Mouse (Mus musculus) NIH3T3 (cell line): ENCODE results near the gene Nelfb.

ENCODE experiments used
- DNase-seq: peaks from one replicate; pipeline ENCODE4 v3.0.0-alpha.2; 2012; ENCODE audit warnings: low read depth

Nelfb gene

DNA sequence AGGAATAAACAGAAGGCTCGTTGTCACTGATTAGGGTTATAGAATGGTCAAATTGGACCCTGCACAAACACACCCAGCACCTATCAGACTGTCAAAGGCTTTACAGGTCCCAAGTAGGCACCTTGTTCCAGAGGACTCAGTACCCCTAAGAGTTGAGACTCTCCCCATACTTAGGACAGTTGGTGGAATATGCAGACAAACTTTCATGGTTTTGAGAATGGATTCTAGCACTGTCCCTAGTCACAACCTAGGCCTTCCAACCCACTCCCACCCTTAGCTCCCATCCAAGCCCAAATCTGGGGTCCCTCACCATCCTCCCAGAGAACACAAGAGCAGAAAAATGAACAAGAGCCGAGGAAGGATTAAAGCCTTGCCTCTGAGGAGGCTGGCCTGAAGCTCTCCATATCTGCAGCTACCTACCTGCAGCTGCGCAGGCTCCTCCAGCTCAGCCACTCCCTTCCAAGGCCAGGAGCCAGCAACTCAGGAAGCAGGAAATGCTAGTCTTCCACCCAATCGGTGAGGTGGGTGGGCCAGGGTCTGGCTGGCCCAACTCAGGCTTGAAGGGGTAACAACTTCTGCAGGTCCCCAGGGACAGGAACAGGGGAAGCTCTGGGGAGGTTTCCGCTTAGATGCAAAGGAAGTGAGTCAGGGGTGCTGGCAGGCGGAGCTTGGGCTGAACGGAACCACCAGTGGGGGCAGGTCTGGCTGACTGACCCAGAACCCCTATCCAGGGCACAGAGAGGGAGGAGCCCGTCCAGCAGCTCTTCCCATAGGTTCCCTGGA lies 14.9 kb downstream of the Nelfb start, which contains the start of gene Tor4a:
Tor4a (minus strand) TSS at position 715 of the 783 bp plus-strand sequence.
- peak; percentile 87 for DNase-seq

DNA sequence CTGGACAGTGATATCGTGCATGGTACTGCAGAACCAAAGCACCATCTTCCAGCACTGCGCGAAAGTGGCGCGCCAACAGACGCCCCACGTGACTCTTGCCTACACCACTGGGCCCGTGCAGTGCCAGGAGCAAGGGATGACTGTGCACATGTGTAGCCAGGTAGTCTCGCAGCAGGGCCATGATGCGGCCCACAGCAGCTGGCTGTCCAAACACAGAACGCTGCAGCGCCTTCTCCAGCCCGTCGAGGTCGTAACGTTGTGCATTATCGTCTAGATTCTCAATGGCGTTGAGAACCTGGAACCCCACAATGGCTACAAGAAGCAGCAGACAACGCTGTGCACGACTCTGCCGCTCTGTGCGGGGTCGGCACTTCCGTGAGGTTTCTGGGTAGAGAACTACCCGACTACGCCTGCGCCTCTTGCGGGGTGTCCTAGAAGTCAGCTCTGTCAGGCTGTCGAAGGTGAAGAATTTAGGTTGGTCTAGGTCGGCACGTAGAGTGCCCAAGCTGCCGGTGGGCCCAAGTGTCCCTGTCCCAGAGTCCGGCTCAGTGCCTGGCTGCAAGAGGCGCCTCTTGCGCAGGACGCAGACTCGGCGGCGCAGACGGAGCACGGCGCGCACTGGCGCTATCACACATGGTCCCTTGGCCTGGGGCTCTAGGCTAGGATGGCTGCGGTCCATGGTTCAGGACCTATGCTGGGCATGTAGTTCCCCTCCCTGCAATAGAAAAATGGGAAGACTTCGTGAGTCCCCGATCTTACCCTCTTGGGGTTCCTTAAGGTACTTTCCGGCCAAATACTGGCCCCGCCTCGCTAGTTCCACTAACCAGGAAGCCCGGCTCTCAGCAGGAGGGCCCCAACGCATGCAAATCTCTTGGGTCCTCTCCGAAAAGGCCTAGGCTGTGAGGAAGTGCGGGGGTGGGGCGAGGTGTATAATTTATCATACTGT lies 15.8 kb downstream of the Nelfb start:
- DNase-seq = no peak

DNA sequence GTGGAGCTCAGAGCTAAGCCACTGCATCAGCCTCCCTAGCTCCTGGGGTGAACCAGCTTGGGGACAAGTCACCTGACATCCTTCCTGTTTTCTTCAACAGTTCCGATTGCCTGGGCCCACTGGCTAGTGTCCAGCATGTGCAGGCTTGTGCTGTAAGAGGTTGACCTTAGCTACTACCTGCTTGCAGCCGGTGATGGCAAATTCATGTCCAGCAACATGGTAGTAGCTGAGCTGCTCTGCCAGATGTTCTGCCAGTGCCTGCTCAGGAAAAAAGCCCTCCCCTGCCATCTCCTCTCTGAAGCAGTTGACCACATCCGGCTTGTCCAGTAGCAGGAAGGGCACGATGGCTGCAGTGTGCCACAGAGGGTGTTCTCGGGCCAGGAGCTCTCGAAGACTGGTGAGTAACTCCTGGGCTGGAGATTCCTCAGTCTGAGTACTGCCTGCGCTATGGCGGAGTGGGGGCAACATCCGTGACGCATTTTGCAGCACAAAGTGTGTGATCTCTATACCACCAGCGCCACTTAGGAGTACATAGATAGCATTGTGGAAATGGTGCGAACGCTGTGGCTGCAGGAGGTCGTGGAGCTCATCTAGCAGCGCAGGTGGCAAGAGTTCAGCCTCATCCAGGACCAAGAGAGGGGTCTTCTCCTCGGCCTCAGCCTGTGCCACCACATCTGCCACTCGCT lies 16.7 kb downstream of the Nelfb start:
- no peak for DNase-seq

DNA sequence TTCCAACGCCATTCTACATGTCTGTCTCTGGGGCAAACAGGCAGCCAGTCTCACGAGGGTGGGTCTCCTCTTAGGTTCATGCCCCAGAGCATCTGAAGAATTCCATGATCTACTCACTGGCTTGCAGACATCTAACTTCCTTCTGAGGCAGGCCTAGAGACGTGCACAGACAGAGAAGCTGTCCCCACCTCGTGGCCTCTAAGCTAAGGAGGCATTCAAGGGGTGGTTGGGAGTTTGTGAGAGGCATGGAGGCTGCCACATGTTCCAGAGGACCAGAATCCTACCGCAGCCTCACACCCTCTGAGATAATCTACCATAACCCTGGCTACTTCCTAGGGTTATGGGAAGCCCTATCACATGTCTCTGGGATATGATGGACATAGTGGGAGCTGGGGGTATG lies 17.3 kb downstream of the Nelfb start:
- DNase-seq = no peak

DNA sequence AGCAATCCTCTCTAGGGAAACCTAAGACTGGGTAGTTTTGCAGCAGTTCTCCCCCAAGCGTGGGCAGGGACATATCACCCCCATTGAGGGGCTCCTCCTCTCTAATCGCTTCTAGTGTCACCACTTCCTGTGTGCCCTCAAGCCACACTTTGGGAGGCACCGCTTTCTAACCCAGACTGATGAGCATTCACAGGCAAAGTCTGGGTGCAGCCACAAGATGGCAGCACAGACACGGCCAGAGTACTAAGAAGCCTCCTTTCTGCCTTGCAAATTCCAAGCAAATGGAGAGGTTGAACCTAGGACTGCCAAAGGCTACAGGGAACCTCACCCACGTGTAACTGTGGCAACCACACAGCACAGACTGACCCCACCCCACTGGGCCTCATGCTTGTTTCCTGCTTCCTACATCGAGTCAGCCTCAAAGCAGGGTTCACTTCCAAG lies 17.9 kb downstream of the Nelfb start:
- DNase-seq = peak; percentile 94

DNA sequence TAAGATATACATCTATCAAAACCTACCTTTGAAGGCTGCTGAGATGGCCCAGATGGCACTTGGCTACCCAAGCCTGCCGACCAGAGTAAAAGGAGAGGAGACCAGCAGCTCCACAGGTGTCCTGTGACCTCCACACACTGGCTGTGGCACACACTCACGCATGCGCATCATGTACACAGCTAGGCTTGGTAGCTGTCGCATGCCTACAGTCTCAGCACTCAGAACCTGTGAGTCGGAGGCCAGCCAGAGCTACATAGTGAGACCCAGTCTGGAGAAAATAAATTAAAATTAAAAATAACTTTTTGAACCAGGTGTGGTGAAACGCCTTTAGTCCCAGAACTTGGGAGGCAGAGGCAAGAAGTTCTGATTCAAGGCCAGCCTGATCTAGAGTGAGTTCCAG lies 23.4 kb downstream of the Nelfb start:
- no peak for DNase-seq

DNA sequence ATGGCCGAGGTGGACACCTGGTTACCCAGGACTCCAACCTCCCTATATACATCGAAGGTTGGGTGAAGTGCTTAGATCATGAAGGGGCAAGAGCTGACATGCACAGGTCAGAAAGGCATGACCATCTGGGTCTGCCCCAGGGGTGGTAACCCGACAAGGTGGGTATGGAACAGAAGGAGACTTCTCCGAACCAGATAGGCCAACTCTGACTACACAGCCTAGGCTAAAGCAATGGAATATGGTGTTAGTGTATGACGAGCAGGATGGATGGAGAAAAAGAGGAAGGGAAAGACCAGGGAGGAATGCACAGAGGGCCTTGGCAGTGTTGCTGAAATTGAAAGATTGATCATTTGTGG lies 24.7 kb downstream of the Nelfb start:
- DNase-seq = no peak

DNA sequence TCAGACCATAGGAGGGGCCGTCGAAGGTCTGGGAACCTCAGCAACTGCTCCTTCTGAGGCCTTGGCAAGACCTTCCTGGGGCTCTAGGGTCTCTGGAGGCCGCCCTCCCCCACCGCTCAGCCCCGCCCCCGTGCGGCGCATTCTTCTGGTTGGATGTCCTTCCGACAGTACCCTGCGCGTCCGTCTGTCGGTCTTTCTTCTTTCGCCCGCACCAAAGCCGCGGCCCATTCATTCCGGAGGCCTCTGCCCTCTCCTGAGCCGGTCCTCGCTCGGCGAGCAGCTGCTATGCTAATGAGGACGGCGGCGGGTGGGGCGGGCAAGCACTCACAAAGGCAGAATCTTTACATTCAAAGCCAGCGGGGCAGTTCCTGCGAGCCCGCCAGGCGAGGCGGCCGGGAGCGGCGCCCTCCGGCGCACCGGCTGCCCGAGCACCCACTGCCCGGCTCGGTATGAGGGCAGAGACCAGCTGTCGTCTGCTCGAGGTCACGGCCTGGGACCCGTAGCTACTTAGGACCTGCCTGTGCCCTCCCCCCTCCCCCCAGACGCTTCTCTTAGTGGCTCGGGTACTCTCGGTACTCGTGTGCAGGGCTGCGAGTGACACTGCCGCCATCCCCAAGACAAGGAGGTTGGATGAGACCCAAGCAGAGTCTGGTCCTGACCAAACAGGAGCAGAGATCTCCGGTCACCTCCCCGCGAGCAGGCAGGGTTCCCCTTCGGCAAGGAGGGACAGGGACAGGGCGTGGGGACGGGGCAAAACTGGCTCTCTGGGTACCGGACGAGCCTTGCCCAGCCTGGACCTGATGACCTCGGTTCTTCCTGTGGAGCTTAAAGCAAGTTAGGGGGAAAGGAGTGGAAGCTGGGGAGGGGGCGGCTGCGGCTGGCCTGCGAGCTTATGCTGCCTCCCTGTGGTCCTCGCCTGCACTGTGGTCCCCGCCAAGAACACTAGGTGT lies 25.4 kb downstream of the Nelfb start:
- no peak for DNase-seq

DNA sequence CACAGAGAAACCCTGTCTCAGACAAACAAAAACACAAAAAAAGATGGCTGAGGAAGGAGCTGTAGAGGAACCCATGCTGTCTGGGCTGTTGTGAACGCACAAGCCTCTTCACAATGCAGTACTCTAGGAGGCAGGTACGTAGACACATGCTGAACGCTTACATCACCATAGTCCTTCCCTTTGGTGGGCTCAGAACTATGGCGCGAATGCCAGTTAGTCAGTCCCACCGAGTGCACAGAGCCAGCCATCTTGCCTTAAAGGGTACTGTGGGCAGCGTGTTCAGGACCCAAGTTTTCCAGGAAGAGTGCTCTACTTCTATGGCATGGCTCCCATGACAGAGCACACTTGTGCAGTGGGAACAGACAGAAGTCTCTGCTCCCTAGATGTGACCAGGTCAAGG lies 26.8 kb downstream of the Nelfb start:
- no peak for DNase-seq

DNA sequence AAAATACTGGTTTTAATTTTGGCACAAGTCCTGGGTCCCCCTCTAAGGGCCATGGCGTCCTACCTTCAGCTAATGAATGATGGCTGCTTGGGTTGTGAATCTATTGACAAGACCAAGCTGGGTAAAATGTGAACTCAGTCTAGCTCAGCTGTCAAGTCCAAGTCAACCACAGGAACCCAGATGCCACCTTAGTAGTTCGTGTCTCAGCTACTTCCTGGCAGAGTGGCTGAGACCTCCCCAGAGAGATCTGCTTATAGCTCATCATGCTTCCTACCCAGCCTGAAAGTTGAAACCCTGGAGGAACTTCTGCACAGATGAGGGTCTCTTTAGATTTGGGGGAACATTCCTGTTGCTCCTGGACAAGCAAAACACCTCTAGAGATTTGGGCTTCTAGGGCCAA lies 28.0 kb downstream of the Nelfb start:
- DNase-seq = no peak

DNA sequence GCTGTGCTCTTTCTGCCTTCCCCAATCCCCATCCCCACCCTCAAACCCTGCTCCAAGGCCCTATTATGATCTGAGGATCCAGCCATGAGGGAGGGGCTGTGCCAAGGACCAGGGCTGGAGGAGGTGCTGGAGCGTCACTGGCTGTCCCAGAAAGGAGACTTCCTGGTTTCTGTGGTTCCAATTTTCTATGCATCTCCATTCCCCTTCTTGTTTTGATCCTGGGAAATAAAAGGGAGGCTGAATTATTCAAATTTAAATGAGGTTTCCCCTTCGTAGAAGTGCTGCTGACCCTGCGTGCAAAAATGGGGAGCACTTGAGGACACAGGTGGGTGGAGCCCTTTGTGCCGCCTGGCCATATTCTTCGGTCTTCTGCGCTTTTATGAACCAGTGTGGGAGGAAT lies 28.6 kb downstream of the Nelfb start:
- no peak for DNase-seq

DNA sequence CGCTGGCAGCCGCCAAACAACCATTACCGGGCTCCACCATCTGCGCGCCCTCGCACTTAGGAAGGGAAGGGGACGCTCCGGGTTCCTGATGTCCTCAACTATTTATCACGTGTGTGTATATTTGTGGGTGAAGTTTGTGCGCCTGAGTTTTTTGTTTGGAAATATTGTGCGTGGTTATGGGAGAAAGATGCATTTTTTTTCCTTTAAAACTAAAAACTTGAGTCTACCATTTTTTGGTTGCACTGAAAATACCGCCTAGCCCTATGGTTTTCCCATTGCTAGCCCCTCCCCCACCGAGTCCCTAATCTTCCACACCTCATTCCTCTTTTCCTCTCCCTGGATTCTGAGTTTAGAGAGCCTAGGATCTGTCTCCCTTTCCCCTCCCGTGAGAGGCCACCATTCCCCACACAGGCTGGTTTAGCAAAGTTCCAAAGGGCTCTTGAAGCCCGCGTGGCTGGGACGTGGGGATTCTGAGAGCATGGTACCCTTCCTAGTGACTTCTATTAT lies 29.3 kb downstream of the Nelfb start:
- DNase-seq = no peak

DNA sequence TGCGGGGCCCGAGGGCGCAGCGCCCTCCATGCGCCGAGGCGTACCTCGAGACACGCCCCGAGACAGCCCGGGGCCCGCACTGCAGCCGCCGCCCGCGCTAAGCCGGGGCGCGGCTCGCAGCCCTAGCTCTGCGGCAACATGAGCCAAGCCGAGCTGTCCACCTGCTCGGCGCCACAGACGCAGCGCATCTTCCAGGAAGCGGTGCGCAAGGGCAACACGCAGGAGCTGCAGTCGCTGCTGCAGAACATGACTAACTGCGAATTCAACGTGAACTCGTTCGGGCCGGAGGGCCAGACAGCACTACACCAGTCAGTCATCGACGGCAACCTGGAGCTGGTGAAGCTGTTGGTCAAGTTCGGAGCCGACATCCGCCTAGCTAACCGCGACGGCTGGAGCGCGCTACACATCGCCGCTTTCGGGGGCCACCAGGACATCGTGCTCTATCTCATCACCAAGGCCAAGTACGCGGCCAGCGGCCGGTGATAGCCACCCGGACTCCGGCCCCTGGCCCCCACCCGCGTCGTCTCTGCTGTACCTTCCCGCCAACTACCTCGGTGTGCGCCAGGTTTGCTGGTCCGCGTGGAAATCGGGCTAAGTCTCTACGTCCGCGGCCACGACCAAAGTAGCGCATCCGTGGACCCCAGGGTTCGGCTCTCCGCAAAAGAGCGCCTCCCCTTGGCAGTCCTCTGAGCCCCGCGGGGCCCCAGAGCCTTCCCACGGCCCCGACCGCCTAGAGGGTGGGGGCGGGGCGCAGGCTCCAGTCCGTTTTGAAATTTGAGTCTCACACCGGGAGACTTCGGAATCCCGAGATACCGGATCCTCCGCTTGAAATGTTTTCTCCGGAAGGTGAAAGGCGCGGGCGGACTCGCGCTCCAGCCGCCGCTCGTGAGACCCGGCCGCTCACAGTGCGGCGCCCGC lies 30.1 kb downstream of the Nelfb start:
- DNase-seq = no peak

DNA sequence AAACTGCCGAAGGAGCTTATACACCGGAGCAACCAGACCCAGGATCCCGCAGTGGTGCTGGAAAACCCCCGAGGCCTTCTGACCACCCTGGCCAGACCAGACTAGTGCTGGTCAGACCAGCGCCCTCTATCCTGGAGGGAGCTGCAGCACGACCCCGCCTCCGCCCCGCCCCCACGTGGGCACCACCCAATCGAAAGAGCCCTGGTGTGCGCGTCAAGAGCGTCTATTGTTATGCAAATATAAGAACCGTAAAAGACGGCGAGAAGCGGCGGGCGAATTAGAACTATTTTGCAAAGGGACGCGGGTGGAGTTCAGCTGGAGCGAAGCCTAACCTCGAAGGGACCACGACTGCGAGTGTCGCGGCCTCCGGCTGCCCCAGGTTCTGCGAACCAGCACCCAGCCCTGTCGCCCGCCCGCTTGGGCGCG lies 30.8 kb downstream of the Nelfb start, which contains the start of gene Nrarp:
Nrarp (plus strand) TSS at position 281 of the 426 bp plus-strand sequence.
- DNase-seq = no peak

DNA sequence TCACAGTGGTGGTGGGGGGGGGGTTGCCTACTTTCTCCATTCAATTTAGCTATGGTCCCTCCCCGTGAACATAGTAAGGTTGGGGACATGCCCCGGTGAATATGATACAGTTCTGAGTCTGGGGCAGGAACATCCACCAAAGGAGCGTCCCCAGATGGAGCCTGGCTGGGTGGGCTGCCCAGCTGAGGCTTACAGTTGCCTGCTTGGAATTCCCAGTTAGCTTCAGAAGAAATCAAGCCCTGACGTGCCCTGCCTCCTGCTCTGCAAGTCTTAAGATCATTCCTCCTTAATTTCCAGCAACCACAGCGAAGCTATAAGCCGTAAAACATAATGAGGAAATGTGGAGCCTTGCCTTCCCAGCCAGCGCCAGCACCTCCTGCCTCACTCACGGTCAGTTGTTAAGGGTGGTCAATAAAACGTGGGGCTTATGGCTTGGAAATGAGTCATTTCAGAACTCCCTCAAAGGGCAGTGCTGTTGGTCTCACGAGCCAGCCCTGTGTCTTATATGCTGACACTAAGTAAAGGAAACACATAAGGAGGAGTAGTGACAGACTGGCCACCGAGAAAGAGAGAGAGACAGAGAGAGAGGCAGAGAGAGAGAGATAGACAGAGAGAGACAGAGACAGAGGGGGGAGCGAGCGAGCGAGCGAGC lies 31.6 kb downstream of the Nelfb start:
- DNase-seq = no peak

DNA sequence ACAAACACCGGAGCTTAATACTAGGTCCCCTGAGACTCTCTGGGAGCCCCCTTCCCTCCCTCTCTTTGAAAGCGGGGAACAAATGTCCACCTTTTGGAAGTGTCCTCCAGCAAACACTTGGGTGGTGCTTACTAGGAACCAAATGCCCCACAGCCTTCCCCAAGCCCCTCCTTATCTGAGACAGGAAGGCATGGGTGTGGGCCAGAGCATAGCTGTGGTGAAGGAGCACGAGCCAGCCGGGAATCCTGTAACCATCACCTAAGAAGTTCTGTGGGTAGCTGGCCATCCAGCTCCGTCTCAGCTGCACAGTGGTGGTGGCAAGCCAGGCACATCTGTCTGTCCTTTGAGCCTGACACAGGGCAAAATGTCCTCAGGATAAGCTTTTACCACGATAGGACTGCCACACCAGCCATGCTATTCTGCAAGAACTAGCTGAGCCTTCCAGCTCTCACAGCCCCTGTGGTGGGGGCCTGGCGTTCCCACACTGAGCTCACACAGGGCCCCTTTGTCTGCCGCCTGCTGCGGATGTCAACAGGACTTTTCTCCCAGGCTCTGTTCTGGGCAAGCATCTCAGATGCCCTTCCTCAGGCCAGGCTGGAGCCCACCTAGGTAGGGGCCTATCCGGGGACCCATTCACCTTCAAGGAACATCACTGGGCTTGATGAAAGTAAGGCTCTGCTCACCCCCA lies 32.9 kb downstream of the Nelfb start:
- no peak for DNase-seq

DNA sequence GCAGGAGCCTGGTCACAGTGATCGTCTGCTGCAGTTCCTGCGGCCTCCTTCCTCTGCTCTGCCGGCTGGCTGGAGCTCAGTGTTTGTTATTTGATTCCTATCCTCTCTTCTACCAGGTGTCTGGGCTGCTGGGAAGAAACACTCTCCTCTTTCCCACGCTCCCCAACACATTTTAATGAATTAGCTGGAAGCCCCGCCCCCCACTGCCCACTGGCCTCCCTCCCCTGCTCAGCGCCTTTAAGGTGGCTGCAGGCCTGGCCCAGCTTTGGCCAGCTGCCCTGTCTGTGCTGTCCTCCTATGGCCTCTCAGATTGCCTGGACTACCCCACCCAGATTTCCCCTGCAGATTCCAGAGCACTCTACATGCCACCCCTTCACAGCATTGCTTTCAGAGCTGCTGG lies 33.6 kb downstream of the Nelfb start:
- DNase-seq = peak; percentile 39

DNA sequence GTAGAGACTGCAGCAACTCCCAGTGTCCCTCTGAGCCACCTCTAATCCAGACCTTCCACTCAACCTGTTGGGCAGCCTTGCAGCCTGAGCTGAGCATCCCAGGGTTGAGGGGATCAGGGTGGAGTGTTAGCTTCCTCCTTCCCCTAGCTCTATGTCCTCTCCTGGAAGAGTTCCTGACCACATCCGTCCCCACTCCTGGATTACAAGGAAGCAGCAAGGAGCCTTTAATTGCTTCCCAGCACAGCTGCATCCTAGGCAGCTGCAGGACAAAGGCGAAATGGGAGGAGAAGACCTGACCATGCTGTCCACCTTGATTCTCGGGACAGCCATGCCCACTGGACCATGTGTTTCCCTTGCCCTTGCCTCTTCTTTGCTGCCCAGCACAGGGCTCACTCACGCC lies 34.2 kb downstream of the Nelfb start:
- no peak for DNase-seq

DNA sequence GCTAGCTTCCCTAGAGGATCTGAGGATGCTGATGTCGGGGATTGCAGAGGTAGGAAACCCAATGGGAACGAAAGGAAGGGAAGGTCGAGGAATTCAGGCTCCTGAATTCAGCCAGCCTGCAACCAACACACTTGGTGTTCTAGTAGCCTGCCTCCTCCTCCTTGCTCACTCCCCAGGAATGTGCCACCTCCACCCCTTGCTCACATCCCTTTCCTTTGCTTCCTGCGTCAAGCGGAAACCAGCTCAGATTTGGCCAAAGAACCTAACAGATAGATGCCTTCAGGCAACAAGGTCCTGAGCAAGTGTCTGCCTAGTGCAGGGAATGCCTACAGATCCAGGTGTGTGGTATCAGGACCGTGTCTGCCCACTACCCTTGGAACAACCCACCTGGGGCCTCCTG lies 34.7 kb downstream of the Nelfb start:
- DNase-seq = peak; percentile 49
